Mouse (Mus musculus): ENCODE results near the gene Hps1. TPM values are rescaled to one million over a fixed set of nuclear protein-coding genes. Genes with fewer than 3 reads are reported as not detected.

The Hps1 gene
- polyA plus RNA-seq, 1 experiment from 2014 or later = 14.7 TPM

DNA sequence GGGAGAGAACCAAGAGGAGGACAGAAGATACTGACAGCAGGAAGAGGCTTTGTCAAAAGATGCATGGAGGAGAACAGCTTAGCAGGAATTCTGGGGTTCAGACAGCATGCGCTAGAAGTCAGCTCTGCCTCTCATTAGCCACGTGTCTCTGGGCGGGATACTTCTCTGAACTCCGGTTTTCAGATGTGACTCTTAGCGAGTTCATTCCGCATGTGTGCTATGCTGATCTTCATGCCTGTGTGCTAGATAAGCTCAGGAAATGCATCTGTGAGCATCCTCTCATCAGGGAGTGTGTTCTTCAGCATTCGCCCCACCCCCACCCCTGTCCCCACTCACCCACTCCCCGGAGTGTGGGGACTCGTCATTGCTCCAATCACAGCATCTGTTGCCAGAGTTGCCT is 42.0 kb downstream of the Hps1 start:
- H3K9ac ChIP-seq = no peak overlapping the region
- no peaks in the 10 kb centered on the region for H3K9me3 ChIP-seq (replicated peaks)
- H3K27me3 ChIP-seq = no peaks in the 10 kb centered on the region
- H3K4me2 ChIP-seq = no peak overlapping the region
- WGBS = 70% methylated on average over 9 of the region's 9 CpGs
- ATAC-seq = no peak
- H3K36me3 ChIP-seq (ENCODE audit: poor library complexity, severe bottlenecking) = no peaks in the 10 kb centered on the region
- H3K4me1 ChIP-seq = 0 out of 2 replicates have a peak, but pooled peaks cover 4% of the 10 kb centered on the region
- no peak overlapping the region for H3K4me3 ChIP-seq
- no peak overlapping the region for H3K27ac ChIP-seq

DNA sequence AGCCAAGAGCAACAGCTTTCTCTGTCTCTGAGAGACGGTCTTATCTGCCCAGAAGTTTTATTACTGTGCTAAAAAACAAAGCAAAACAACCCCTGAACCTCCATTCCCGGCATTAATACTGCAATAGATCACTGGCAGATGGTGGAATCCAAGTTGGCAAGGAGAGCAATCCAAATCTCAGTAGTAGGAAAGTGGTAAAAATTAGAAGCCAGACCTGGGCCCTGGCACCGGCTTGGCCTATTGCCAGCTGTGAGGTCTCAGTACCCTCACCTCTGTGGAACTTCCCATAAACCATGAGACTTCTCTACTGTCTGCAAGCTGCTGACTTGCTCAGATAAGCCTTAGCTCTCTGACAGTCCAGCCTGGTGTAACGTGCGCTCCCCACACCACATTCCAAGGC is 44.8 kb downstream of the Hps1 start:
- Histone ChIP-seq H3K27ac (no peak overlapping the region), H3K9me3 (replicated peaks) (no peaks in the 10 kb centered on the region), H3K36me3 (ENCODE audit: poor library complexity, severe bottlenecking) (no peaks in the 10 kb centered on the region), H3K4me2 (no peak overlapping the region), H3K27me3 (no peaks in the 10 kb centered on the region), H3K4me3 (no peak overlapping the region), H3K4me1 (0 out of 2 replicates have a peak, but pooled peaks cover 4% of the 10 kb centered on the region), H3K9ac (no peak overlapping the region)
- no peak for ATAC-seq
- WGBS = 86% methylated on average over 5 of the region's 5 CpGs

DNA sequence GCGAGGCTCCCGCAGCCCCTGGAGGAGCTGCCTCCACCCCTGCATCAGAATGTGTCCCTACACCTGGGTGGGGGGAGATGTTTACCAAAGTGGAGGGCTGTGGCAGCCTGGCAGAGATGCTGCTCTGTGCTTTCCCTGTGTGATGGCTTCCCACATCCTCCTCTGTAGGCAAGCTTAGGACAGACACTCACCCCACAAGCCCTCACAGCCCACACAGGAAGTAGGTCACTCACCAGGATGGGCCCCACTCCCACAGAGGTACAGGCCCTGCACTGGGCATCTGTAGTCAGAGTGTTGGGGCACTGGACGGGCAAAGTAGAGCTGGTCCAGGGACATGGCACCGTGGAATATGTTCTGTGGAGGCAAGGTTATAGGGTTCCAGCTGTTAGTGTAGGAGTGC is 52.4 kb downstream of the Hps1 start:
- 0 out of 2 replicates have a peak, but pooled peaks cover 3% of the 10 kb centered on the region for H3K4me1 ChIP-seq
- no peak overlapping the region for H3K9ac ChIP-seq
- H3K27me3 ChIP-seq = no peaks in the 10 kb centered on the region
- H3K36me3 ChIP-seq (ENCODE audit: poor library complexity, severe bottlenecking) = no peaks in the 10 kb centered on the region
- 94% methylated on average over 4 of the region's 4 CpGs for WGBS
- H3K4me2 ChIP-seq = no peak overlapping the region
- H3K27ac ChIP-seq = no peak overlapping the region
- ATAC-seq = no peak
- no peaks in the 10 kb centered on the region for H3K9me3 ChIP-seq (replicated peaks)
- H3K4me3 ChIP-seq = no peak overlapping the region

DNA sequence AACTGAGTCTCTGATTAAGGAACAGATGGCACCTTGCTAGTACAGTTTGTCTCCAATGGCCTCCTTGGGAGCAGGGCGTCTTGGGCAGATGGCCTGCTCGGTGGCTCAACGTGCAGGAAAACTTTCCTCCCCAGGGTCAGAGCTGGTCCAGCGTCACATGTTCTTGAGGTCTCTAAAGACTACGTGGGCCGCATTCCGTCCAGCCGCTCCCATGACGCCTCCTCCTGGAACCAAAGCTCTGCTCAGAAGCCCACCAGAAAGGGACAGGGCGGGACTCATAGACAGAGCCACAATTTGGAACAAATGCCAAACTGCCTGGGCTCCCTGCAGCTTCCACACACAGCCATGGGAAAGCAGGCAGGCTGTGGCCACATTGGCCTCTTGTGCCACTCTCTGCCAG is 53.0 kb downstream of the Hps1 start:
- no peaks in the 10 kb centered on the region for H3K36me3 ChIP-seq (ENCODE audit: poor library complexity, severe bottlenecking)
- WGBS = 88% methylated on average over 10 of the region's 10 CpGs

DNA sequence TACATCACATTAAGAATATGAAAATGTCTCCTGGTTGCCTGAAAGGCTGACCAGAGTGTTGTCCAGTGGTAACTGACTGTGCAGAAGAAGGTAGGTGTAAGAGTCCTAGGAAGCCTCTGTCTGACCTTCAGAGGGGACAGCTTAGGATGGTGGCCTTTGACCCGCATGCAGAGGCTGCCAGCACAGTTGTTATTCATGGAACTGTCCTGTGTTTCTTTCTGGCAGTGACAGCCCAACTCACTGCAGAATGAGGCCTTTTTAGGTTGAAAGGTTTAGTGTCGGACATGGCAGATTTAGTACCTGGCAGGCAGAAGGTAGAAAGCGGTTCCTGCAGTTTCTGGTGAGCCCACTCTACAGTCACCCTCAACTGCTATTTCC is 53.8 kb downstream of the Hps1 start:
- H3K9me3 ChIP-seq (replicated peaks) = no peaks in the 10 kb centered on the region
- H3K4me3 ChIP-seq = no peak overlapping the region
- no peak overlapping the region for H3K4me2 ChIP-seq
- no peak overlapping the region for H3K9ac ChIP-seq
- H3K27ac ChIP-seq = no peak overlapping the region
- no peak for ATAC-seq
- H3K4me1 ChIP-seq = 0 out of 2 replicates have a peak, but pooled peaks cover 4% of the 10 kb centered on the region
- WGBS = 89% methylated on average over 3 of the region's 3 CpGs
- H3K36me3 ChIP-seq (ENCODE audit: poor library complexity, severe bottlenecking) = no peaks in the 10 kb centered on the region
- H3K27me3 ChIP-seq = no peaks in the 10 kb centered on the region

More for the DNA sequence above, 53.0 kb downstream of the Hps1 start:
- 0 out of 2 replicates have a peak, but pooled peaks cover 4% of the 10 kb centered on the region for H3K4me1 ChIP-seq
- H3K27ac ChIP-seq = no peak overlapping the region
- H3K4me3 ChIP-seq = no peak overlapping the region
- H3K9me3 ChIP-seq (replicated peaks) = no peaks in the 10 kb centered on the region
- no peak overlapping the region for H3K4me2 ChIP-seq
- no peak for ATAC-seq
- no peak overlapping the region for H3K9ac ChIP-seq
- no peaks in the 10 kb centered on the region for H3K27me3 ChIP-seq

DNA sequence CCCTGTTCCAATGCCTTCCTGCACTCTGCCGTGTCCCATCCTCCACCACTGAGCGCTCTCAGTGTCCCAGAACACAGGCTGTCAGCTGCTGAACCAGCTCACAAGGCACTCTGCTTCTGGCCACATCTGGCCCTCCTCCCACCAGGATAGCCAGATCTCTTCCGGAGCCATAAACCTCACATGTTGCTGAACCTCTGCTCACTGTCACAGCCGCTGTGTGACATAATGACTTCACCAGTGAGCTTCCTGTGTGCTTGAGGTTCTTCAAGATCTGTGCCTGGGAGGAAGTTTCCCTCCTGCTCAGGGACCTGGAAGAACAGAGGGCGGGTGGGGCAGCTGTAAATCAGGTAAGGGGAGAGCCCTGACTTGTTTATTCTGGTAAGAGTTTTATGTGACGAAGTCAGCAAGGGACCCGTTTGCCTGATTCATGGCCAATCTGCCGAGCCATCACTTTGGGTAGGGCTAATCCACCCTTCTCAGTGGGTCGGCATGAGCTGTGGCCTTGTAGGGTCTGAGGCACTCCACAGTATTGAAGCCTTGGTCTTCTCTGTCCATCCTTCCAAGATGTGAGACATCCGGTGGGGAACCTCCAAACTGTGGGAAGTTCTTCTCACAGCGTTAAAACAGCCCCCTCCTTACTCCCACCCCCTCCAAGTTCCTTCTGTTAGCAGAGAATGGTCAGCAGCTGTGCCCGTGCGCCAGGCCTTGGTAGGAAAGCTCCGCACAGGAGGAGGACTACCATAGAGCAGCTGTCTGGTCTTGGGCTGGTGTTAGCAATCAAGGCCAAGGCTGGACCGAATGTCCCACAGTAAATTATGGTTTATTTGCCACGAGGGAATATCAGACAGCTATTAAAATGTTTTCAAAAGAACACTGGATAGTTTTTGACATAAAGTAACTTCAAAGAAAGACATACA is 54.5 kb downstream of the Hps1 start:
- no peak overlapping the region for H3K9ac ChIP-seq
- 0 out of 2 replicates have a peak, but pooled peaks cover 4% of the 10 kb centered on the region for H3K4me1 ChIP-seq
- no peaks in the 10 kb centered on the region for H3K9me3 ChIP-seq (replicated peaks)
- H3K36me3 ChIP-seq (ENCODE audit: poor library complexity, severe bottlenecking) = no peaks in the 10 kb centered on the region
- H3K27me3 ChIP-seq = no peaks in the 10 kb centered on the region
- WGBS = 81% methylated on average over 16 of the region's 16 CpGs
- no peak for ATAC-seq
- no peak overlapping the region for H3K27ac ChIP-seq
- H3K4me2 ChIP-seq = no peak overlapping the region
- H3K4me3 ChIP-seq = no peak overlapping the region

DNA sequence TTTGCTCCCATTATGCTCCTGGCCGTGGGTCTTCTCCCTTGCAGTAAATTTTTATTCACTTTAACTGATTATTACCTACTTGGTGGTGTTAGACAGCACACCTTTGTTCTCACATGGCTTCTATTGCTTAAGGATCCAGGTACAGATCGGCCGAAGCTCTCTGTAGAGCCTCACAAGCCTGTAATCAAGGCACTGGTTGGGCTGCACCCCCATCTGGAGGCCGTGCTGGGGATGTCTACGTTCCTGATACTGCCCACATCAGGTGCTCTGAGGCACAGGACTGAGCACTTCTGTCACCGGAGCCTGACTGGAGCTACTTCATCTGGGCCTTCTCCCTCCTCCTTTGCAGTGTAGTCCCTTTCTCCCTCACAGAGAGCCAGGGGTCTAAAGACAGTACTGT is 56.5 kb downstream of the Hps1 start:
- Histone ChIP-seq H3K4me3 (no peak overlapping the region), H3K4me1 (0 out of 2 replicates have a peak, but pooled peaks cover 4% of the 10 kb centered on the region), H3K27me3 (no peaks in the 10 kb centered on the region), H3K9me3 (replicated peaks) (no peaks in the 10 kb centered on the region), H3K9ac (no peak overlapping the region), H3K4me2 (no peak overlapping the region), H3K36me3 (ENCODE audit: poor library complexity, severe bottlenecking) (no peaks in the 10 kb centered on the region), H3K27ac (no peak overlapping the region)
- no peak for ATAC-seq
- WGBS = 77% methylated on average over 6 of the region's 6 CpGs

DNA sequence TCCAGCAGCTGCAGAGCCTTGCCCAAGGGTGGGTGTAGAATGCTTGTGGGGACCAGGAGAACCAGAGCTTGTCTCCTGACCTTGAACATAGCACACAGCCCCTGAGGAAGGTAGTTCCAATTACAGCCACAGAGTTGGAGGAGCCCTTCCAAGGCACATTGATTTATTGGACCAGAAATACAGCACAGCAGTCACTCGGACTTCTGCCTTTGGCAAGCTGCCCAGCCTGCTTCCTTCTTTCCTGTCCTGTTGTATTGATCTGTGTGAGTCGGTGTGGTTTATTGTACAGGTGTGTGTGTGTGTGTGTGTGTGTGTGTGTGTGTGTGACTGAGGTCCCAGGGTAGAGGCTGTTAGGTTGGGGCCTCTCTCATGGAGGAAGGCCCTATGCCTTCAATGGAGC is 57.3 kb downstream of the Hps1 start:
- Histone ChIP-seq H3K36me3 (ENCODE audit: poor library complexity, severe bottlenecking) (no peaks in the 10 kb centered on the region), H3K27me3 (no peaks in the 10 kb centered on the region), H3K9ac (no peak overlapping the region), H3K9me3 (replicated peaks) (no peaks in the 10 kb centered on the region), H3K4me1 (peaks cover 7% of the 10 kb centered on the region), H3K4me3 (no peak overlapping the region), H3K27ac (no peak overlapping the region), H3K4me2 (no peak overlapping the region)
- WGBS = 41% methylated on average over 1 of the region's 2 CpGs
- no peak for ATAC-seq

DNA sequence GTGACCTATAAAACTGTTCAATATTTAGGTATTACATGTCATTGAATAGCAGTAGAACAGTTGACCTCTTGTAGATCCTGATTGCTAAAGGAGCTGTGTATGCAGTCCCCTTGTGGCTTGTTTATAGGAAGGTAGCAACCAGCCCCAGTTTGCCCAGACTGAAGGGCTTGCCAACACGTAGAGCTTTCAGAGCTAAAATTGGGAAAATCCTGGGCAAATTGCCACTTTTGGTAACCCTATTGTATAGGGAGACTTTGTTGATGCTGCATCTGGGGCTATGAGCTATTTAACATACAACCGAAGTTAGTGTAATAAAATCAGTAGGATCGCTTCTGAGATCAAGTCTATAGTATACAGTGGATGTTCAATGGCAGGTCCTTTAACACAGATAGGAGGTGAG is 61.7 kb downstream of the Hps1 start:
- Histone ChIP-seq H3K27ac (no peak overlapping the region), H3K4me1 (peaks cover 11% of the 10 kb centered on the region), H3K27me3 (no peaks in the 10 kb centered on the region), H3K9me3 (replicated peaks) (no peaks in the 10 kb centered on the region), H3K4me2 (no peak overlapping the region), H3K4me3 (no peak overlapping the region), H3K36me3 (ENCODE audit: poor library complexity, severe bottlenecking) (no peaks in the 10 kb centered on the region), H3K9ac (no peak overlapping the region)
- 63% methylated on average over 3 of the region's 3 CpGs for WGBS
- no peak for ATAC-seq

DNA sequence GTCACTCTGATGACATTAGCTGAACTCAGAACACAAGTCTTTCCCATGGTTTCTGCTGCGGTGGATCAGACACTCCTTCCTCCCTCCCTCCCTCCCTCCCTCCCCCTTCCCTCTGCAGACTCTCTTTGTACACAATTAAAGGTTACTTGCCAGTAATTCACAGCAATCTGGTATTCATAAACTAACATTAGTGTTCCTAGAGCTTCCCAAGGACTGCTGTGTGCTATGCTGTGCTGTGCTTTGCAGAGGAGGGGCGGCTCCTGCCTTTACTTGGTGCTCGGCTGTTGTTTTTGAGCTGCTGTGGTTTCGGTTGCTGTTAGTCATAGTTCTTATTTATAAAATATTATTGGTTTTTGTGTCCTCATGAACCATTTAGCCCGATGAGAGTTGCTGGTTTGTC is 62.1 kb downstream of the Hps1 start:
- 77% methylated on average over 5 of the region's 5 CpGs for WGBS
- Histone ChIP-seq H3K9me3 (replicated peaks) (no peaks in the 10 kb centered on the region), H3K27me3 (no peaks in the 10 kb centered on the region), H3K9ac (no peak overlapping the region), H3K27ac (no peak overlapping the region), H3K36me3 (ENCODE audit: poor library complexity, severe bottlenecking) (no peaks in the 10 kb centered on the region), H3K4me1 (peaks cover 10% of the 10 kb centered on the region), H3K4me3 (no peak overlapping the region), H3K4me2 (no peak overlapping the region)
- no peak for ATAC-seq

DNA sequence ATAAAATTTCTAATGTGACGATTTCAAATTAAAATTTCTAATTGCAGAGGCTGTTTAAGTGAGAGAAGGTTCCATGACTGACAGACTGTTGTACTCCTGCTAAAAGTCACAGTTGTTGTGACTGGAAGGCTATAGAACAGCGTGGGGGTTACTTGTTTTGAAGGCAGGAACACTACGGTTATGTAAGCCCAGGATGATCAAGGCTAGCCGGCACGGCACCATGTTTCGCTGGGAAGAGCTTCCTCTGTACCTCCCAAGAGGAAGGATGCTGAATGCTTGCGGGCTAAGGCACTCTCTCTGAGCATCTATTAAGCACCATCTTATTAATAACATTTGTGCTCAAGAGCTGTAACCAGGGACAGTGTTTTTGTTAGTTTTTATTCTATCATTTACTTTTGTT is 63.3 kb downstream of the Hps1 start:
- no peaks in the 10 kb centered on the region for H3K9me3 ChIP-seq (replicated peaks)
- no peak overlapping the region for H3K4me2 ChIP-seq
- H3K4me1 ChIP-seq = peaks cover 7% of the 10 kb centered on the region
- no peak overlapping the region for H3K4me3 ChIP-seq
- no peak for ATAC-seq
- no peak overlapping the region for H3K9ac ChIP-seq
- no peaks in the 10 kb centered on the region for H3K27me3 ChIP-seq
- no peak overlapping the region for H3K27ac ChIP-seq
- WGBS = 76% methylated on average over 7 of the region's 7 CpGs
- H3K36me3 ChIP-seq (ENCODE audit: poor library complexity, severe bottlenecking) = no peaks in the 10 kb centered on the region

DNA sequence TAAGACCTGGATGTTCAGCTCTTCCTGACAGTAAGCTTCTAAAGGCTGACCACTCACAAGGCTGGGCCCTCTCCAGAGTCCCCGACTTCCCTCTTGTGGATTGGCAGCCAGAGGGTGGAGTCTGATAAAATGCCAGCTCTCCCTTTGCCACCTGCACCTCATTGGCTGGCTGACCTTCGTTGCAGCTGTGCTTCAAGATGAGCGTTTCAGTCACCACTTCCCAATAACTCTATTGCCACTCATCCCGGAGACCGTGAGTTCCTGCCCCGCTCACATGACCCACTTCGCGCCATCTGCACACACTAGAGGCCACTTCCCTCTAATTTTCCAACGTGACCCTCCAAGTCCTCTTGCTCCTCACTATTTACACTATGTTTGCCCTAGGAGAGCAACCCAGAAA is 66.0 kb downstream of the Hps1 start:
- Histone ChIP-seq H3K9ac (no peak overlapping the region), H3K4me1 (peaks cover 7% of the 10 kb centered on the region), H3K9me3 (replicated peaks) (no peaks in the 10 kb centered on the region), H3K36me3 (ENCODE audit: poor library complexity, severe bottlenecking) (no peaks in the 10 kb centered on the region), H3K27me3 (no peaks in the 10 kb centered on the region), H3K27ac (no peak overlapping the region), H3K4me2 (no peak overlapping the region), H3K4me3 (no peak overlapping the region)
- no peak for ATAC-seq
- WGBS = 83% methylated on average over 9 of the region's 9 CpGs
